Mouse (Mus musculus) heart, postnatal 0 days (tissue): ENCODE measurements at regions not wholly inside any gene's neighbourhood (a gene's known extent, or its start where the extent isn't known, plus 50 kb on each side); places are given as distances from the start of the nearest gene placed in this dataset.

ENCODE experiments used
- CTCF ChIP-seq: IDR thresholded peaks from 2 replicates; pipeline ENCODE4 v1.5.1; 2016; ENCODE audit warnings: antibody characterized with exemption, control low read depth, low read depth
- EP300 ChIP-seq: IDR thresholded peaks from 2 replicates; pipeline ENCODE4 v1.6.1; 2016; ENCODE audit warnings: antibody characterized with exemption, low read depth

- TF ChIP-seq EP300 (no peak), CTCF (no peak)
These were observed 52.7 kb upstream of the Il17a start for GRCm38 (mm10) chr1:20677987-20678386.
